Mouse (Mus musculus) E14TG2a.4 (cell line): ENCODE measurements around the gene Ebf1.

ENCODE experiments used
- CTCF ChIP-seq: conservative IDR thresholded peaks from 2 replicates; pipeline ENCODE4 v1.5.1; 2014; ENCODE audit warnings: low read length
- NANOG ChIP-seq: IDR thresholded peaks from 2 replicates; pipeline ENCODE4 v1.6.1; 2014; ENCODE audit warnings: borderline replicate concordance, low read length, mixed read lengths

- no peak for TF ChIP-seq CTCF
- no peak for TF ChIP-seq NANOG
These were observed 42.7 kb upstream of the Ebf1 start for GRCm38 (mm10) chr11:44574391-44574790.
